Mouse (Mus musculus) common myeloid progenitor, adult 5-6 weeks (primary cell): ENCODE results near the gene Rfx1. TPM values are rescaled to one million over a fixed set of nuclear protein-coding genes. Genes with fewer than 3 reads are reported as not detected.
A peak's percentile ranks its signal among the peaks of the same experiment; 100 is the strongest.

Source experiments
- ATAC-seq: replicated peaks from 2 replicates; pipeline ENCODE4 v1.8.0; 2016; ENCODE audit warnings: low read depth, mild to moderate bottlenecking, moderate TSS enrichment, inconsistent platforms; ENCODE audit not compliant: poor library complexity, severe bottlenecking
- total RNA-seq: library from RNA; stranded (forward); fragments of 200-1000, 187-1606 nt; gene quantifications from 2 replicates; pipeline ENCODE4 v1.2.3, GENCODE M21; 2017

The Rfx1 gene
- total RNA-seq, 1 experiment from 2014 or later, result 5.3 TPM

- ATAC-seq, result no peak
These were observed 17.9 kb downstream of the Rfx1 start for GRCm38 (mm10) chr8:84084341-84085115.

DNA sequence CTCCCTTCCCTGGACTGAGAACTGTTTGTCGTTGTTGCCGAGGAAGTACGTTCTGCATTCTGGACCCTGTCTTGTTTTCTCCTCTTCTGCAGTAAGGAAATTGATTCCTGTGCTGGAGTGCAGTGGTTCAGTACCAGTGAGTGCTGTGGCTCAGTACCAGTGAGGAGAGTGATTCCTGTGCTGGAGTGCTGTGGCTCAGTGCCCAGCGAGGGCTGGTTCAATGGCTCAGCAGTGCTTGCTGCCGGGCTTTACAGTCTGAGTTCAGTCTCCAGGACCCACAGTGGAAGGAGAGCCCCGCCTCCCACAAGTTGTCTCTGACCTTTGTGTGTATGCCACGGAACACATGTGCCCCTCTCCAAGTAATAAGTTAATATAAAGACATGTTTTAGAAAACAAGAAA, 20.5 kb downstream of the Rfx1 start:
- ATAC-seq, result no peak

- ATAC-seq, result no peak
These were observed 21.2 kb downstream of the Rfx1 start for GRCm38 (mm10) chr8:84087821-84088220.

- no peak for ATAC-seq
These were observed 22.6 kb downstream of the Rfx1 start for GRCm38 (mm10) chr8:84089277-84089676.

- no peak for ATAC-seq
These were observed 24.0 kb downstream of the Rfx1 start for GRCm38 (mm10) chr8:84090585-84090984.

- no peak for ATAC-seq
These were observed 29.4 kb downstream of the Rfx1 start for GRCm38 (mm10) chr8:84096061-84096460.

- ATAC-seq, result no peak
These were observed 31.7 kb downstream of the Rfx1 start for GRCm38 (mm10) chr8:84098376-84098775.

DNA sequence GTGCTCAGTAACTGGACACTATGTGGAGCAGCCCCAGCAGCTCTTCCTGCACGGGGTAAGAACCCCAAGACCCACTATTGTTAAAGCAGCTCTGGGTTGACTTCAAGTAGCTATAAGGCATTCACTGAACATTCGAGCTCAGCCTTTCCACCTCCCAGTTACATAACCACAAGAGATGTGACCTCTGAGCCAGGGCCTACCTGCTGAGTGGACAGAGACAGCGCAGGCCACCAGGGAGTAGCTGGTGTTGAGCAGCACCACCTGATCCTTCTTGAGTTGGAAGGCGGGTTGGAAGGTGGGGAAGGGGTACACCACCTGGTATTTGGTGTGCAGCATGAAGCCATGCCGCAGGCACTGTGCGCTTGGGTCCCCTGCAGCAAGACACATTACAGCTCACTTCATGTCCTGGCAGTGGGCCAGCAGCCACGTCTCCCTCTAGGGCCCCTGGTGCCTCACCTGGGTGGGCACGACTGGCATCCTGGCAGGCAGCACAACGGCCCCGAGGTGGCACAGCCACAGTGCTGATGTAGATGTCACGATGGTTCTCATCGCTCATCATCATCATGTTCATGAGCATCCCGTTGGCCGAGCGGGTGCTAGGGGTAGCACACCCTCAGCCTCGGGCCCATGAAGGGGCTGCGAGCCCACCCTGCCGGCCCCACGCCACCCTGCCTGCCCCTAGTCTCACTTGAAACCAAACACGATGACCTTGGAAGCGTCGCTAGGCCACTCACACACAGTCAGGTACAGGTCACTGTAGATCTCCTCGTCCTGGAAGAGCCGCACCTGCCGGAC, 35.0 kb downstream of the Rfx1 start:
- ATAC-seq, result no peak

DNA sequence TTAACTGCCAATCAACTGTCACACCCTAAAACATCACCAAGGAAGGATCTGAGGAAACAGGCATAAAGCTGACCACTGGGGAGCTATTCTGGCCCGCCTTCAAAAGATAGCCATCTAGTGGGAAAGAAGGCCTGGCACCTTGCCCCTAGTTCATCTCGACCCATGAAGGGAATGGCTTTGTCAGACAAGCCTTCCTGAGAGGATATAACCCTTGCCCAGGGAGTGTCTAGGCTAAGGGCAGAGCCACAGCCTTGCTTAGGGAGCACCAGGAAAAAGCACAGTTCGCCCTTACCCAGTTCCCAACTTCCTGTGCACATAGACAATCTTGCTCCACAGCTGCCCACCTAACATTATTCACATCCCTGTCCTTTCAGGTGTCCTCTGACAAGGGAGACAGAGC, 37.0 kb downstream of the Rfx1 start:
- no peak for ATAC-seq

- ATAC-seq, result peak; percentile 61
These were observed 37.6 kb downstream of the Rfx1 start for GRCm38 (mm10) chr8:84104221-84104620.

DNA sequence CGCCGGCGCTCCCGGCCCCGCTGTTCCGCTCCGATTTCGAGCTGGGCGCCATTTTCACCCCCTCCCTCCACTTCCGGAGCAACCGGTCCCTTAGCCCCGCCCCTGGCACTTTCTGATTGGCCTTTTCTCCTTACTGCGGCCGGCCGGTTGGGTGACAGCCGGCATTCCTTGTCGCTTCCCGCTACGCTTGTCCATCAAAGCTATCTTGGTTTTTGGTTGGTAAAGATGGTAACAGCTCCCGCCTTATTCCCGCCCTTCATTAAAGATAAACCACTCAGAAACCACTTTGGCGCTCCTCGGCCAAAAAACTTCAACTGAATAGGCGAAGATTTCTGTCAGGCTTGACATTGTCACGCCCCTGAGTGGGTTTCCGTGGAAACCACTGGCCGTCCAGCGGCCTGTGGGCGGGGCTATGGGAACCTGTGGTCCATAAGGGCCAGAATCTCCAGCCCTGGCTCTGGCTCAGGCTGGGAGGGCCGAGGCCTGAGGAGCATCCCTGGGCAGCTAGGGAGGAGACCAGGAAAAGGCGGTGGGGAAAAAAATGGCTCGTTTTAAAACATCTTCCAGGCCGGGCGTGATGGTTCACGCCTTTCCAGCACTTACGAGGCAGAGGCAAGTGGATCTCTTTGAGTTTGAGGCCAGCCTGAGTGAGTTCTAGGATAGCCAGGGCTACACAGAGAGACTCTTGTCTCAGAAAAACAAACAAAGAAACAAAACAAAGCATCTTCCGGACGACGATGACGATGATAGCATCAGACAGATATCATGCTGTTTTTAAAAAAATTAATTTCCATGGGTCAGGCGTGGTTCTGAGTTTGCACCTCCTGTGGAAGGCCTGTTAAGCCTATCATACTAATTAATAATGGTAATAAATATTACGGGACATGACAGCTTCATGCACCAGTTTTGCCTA, 38.3 kb downstream of the Rfx1 start, which contains the start of gene Dcaf15:
Gene Dcaf15 (minus strand): TSS at position 72 of the 913 bp plus-strand sequence.
- ATAC-seq, result peak; percentile 96

DNA sequence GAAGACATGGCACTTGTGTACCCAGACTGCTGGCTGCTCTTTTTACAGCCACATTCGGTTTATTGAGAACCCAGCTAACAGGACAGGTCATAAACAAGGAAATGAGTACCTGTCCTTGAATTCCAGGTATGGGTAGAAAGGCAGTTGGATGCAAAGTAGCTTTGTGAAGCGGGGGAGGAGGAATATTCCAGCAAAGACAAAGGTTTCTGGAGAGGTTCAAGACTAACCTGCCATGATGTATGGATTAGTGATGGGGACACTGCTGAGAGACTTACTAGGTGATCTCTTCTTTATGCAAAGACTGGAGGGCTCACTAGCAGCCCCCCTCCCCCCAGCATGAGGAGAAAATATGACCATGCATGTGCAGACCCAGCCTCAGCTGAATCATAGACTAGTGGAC, 39.0 kb downstream of the Rfx1 start:
- no peak for ATAC-seq

- no peak for ATAC-seq
These were observed 39.8 kb downstream of the Rfx1 start for GRCm38 (mm10) chr8:84106216-84107040.

GRCm38 (mm10) chr8:84115646-84116045, 49.0 kb downstream of the Rfx1 start:
- ATAC-seq, result no peak

DNA sequence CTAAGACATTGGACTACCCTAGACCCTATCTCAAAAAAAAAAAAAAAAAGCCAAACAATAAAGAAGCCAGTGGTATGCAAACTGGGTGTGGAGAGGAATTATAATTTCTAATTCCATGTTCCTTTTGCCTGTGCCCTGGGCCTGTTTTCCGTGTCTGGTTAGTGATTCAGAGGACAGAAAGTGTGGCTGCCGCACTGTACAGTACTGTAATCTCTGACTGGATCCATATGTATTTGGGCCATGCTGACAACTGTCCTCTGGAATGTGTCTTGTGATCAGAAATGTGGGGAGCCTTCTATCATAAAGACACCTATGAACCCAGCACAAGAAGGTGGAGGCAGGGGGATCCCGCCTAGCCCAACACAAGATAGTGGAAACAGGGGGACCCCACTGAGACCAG, 55.5 kb downstream of the Rfx1 start:
- no peak for ATAC-seq

GRCm38 (mm10) chr8:84125656-84126055, 59.0 kb downstream of the Rfx1 start, which contains the start of gene Podnl1:
Gene Podnl1, plus strand, starts transcription at chr8:84125989.
- peak; percentile 22; the same call in 1 of the 2 replicates for ATAC-seq

- ATAC-seq, result peak; percentile 28; the same call in 1 of the 2 replicates
These were observed 60.1 kb downstream of the Rfx1 start for GRCm38 (mm10) chr8:84126742-84127141.

DNA sequence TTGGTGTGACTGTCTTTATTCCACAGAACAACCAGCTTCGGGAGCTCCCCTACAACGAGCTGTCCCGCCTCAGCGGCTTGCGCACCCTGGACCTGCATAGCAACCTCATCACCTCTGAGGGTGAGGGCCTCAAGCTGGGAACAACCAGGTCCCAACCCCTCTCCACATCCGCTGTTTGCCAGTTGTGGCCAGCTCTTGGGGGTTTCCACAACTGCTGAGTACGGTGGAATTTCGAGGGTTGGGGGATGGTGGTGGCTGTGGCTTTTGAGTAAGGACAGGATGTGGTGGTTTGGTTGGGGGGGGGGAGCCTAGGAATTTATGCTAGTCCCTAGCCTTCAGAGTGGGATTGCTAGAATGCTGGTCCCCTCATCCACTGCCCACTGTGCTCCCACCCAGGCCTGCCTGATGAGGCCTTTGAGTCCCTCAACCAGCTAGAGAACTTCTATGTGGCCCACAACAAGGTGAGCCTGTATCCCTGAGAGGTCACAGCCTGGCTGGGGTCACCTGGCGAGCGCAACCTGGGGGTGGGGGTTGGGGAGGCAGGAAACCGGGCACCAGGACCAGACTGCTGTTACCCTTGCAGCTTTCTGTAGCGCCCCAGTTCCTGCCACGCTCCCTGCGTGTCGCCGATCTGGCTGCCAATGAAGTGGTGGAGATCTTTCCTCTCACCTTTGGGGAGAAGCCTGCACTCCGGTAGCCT, 60.7 kb downstream of the Rfx1 start:
- ATAC-seq, result peak; percentile 73

DNA sequence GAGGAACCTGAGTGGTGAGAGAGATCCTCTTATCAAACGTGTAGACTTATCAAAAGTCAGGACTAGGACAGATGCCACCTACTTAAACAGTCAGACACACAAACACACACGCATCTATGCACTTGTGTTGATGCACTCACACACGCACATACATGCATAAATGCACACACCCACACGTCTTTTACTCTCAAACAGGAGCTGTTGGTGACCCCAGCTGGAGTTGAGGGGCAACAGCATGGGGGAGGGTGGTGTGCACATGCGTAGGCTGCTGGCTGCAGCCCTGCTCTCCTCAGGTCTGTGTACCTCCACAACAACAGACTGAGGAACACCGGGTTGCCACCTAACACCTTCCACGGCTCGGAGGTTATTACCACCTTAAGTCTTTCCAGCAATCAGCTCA, 61.6 kb downstream of the Rfx1 start:
- no peak for ATAC-seq
